Mouse (Mus musculus): Measurements from ENCODE around the gene Zscan12. TPM values are rescaled to one million over a fixed set of nuclear protein-coding genes. Genes with fewer than 3 reads are reported as not detected.

The Zscan12 gene
- total and polyA plus RNA-seq, 2 experiments = 1.0 to 6.0 TPM

- Histone ChIP-seq H3K79me2 (ENCODE audit: control insufficient read depth, insufficient read depth, low read length) (no peaks in the 10 kb centered on the region), H3K4me3 (ENCODE audit: insufficient read depth, low read depth, low read length) (no peak overlapping the region), H3K27me3 (ENCODE audit: control insufficient read depth, insufficient read depth, low read length) (no peaks in the 10 kb centered on the region), H3K36me3 (ENCODE audit: control insufficient read depth, insufficient read depth, low read length) (no peaks in the 10 kb centered on the region), H3K9ac (ENCODE audit: low read depth, low read length) (no peak overlapping the region), H3K4me1 (ENCODE audit: control insufficient read depth, insufficient read depth, low read length) (no peaks in the 10 kb centered on the region), H3K27ac (replicated peaks; ENCODE audit: insufficient read depth, low read depth, low read length) (no peak overlapping the region)
- DNase-seq (ENCODE audit: extremely low read depth, low read depth, low spot score) = no peak
- WGBS = 60% methylated on average over 15 of the region's 15 CpGs
- TF ChIP-seq CTCF (IDR thresholded peaks at IDR 0.05; ENCODE audit: low read depth, low read length) = no peak
- TF ChIP-seq POLR2A (IDR thresholded peaks at IDR 0.05; ENCODE audit: extremely low read depth, insufficient read depth, low read length) = no peak
These were observed 51.9 kb downstream of the Zscan12 start for GRCm38 (mm10) chr13:21414231-21415212.

- no peak for DNase-seq (ENCODE audit: extremely low read depth, low read depth, low spot score)
- no peak for TF ChIP-seq POLR2A (IDR thresholded peaks at IDR 0.05; ENCODE audit: extremely low read depth, insufficient read depth, low read length)
- no peak for TF ChIP-seq CTCF (IDR thresholded peaks at IDR 0.05; ENCODE audit: low read depth, low read length)
- H3K27me3 ChIP-seq (ENCODE audit: control insufficient read depth, insufficient read depth, low read length) = no peaks in the 10 kb centered on the region
- 60% methylated on average over 4 of the region's 4 CpGs for WGBS
- H3K4me1 ChIP-seq (ENCODE audit: control insufficient read depth, insufficient read depth, low read length) = no peaks in the 10 kb centered on the region
- no peak overlapping the region for H3K9ac ChIP-seq (ENCODE audit: low read depth, low read length)
- H3K27ac ChIP-seq (replicated peaks; ENCODE audit: insufficient read depth, low read depth, low read length) = no peak overlapping the region
- H3K79me2 ChIP-seq (ENCODE audit: control insufficient read depth, insufficient read depth, low read length) = no peaks in the 10 kb centered on the region
- no peaks in the 10 kb centered on the region for H3K36me3 ChIP-seq (ENCODE audit: control insufficient read depth, insufficient read depth, low read length)
- no peak overlapping the region for H3K4me3 ChIP-seq (ENCODE audit: insufficient read depth, low read depth, low read length)
These were observed 52.6 kb downstream of the Zscan12 start for GRCm38 (mm10) chr13:21415266-21415665.

GRCm38 (mm10) chr13:21415750-21416149 lies 53.1 kb downstream of the Zscan12 start:
- H3K9ac ChIP-seq (ENCODE audit: low read depth, low read length) = no peak overlapping the region
- no peak for DNase-seq (ENCODE audit: extremely low read depth, low read depth, low spot score)
- WGBS = 96% methylated on average over 2 of the region's 2 CpGs
- no peaks in the 10 kb centered on the region for H3K36me3 ChIP-seq (ENCODE audit: control insufficient read depth, insufficient read depth, low read length)
- no peak overlapping the region for H3K4me3 ChIP-seq (ENCODE audit: insufficient read depth, low read depth, low read length)
- H3K27me3 ChIP-seq (ENCODE audit: control insufficient read depth, insufficient read depth, low read length) = no peaks in the 10 kb centered on the region
- H3K4me1 ChIP-seq (ENCODE audit: control insufficient read depth, insufficient read depth, low read length) = no peaks in the 10 kb centered on the region
- TF ChIP-seq CTCF (IDR thresholded peaks at IDR 0.05; ENCODE audit: low read depth, low read length) = no peak
- no peak for TF ChIP-seq POLR2A (IDR thresholded peaks at IDR 0.05; ENCODE audit: extremely low read depth, insufficient read depth, low read length)
- H3K79me2 ChIP-seq (ENCODE audit: control insufficient read depth, insufficient read depth, low read length) = no peaks in the 10 kb centered on the region
- no peak overlapping the region for H3K27ac ChIP-seq (replicated peaks; ENCODE audit: insufficient read depth, low read depth, low read length)

GRCm38 (mm10) chr13:21417298-21418010 lies 54.8 kb downstream of the Zscan12 start:
- no peaks in the 10 kb centered on the region for H3K36me3 ChIP-seq (ENCODE audit: control insufficient read depth, insufficient read depth, low read length)
- H3K4me3 ChIP-seq (ENCODE audit: insufficient read depth, low read depth, low read length) = no peak overlapping the region
- no peak for DNase-seq (ENCODE audit: extremely low read depth, low read depth, low spot score)
- H3K27me3 ChIP-seq (ENCODE audit: control insufficient read depth, insufficient read depth, low read length) = no peaks in the 10 kb centered on the region
- no peak overlapping the region for H3K27ac ChIP-seq (replicated peaks; ENCODE audit: insufficient read depth, low read depth, low read length)
- no peak overlapping the region for H3K9ac ChIP-seq (ENCODE audit: low read depth, low read length)
- WGBS = 89% methylated on average over 6 of the region's 6 CpGs
- no peaks in the 10 kb centered on the region for H3K79me2 ChIP-seq (ENCODE audit: control insufficient read depth, insufficient read depth, low read length)
- no peaks in the 10 kb centered on the region for H3K4me1 ChIP-seq (ENCODE audit: control insufficient read depth, insufficient read depth, low read length)
- TF ChIP-seq POLR2A (IDR thresholded peaks at IDR 0.05; ENCODE audit: extremely low read depth, insufficient read depth, low read length) (no peak), CTCF (IDR thresholded peaks at IDR 0.05; ENCODE audit: low read depth, low read length) (no peak)

DNA sequence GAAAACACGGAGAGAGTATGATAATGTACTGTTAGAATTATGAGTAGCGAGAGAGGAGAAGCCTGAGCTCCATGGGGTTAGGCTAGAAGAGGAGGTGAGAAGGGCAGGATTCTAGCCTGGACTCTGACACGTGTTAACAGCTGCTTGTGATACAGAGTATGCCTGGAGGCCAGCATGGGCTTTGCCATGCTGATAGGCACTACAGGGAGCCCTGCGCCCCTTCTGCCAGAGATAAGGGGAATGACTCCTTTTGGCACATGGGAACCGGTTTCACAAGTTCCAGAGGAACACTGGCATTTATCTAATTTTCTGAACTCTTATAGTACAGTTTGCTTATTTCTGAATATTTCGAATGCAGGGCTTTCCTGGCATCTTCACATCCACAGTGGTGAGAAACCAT lies 56.2 kb downstream of the Zscan12 start:
- H3K36me3 ChIP-seq (ENCODE audit: control insufficient read depth, insufficient read depth, low read length) = no peaks in the 10 kb centered on the region
- no peaks in the 10 kb centered on the region for H3K79me2 ChIP-seq (ENCODE audit: control insufficient read depth, insufficient read depth, low read length)
- 76% methylated on average over 6 of the region's 6 CpGs for whole genome bisulfite sequencing
- DNase-seq (ENCODE audit: extremely low read depth, low read depth, low spot score) = no peak
- no peaks in the 10 kb centered on the region for H3K27me3 ChIP-seq (ENCODE audit: control insufficient read depth, insufficient read depth, low read length)
- no peak for TF ChIP-seq POLR2A (IDR thresholded peaks at IDR 0.05; ENCODE audit: extremely low read depth, insufficient read depth, low read length)
- no peak for TF ChIP-seq CTCF (IDR thresholded peaks at IDR 0.05; ENCODE audit: low read depth, low read length)
- no peak overlapping the region for H3K9ac ChIP-seq (ENCODE audit: low read depth, low read length)
- no peak overlapping the region for H3K27ac ChIP-seq (replicated peaks; ENCODE audit: insufficient read depth, low read depth, low read length)
- H3K4me1 ChIP-seq (ENCODE audit: control insufficient read depth, insufficient read depth, low read length) = no peaks in the 10 kb centered on the region
- no peak overlapping the region for H3K4me3 ChIP-seq (ENCODE audit: insufficient read depth, low read depth, low read length)

Other genes with a start within 250 kb of the Zscan12 start
- gene Olfr263, start 233.2 kb upstream of the Zscan12 start, total RNA-seq (2014; rRNA removed) = not detected in 2 replicates
- not detected in 2 replicates for gene Olfr263, start 233.2 kb upstream of the Zscan12 start, polyA plus RNA-seq (2012; rRNA removed)
- not detected in 2 replicates for gene Olfr1368, start 217.0 kb upstream of the Zscan12 start, total RNA-seq (2014; rRNA removed)
- gene Olfr1368, start 217.0 kb upstream of the Zscan12 start, polyA plus RNA-seq (2012; rRNA removed) = not detected in 2 replicates
- gene Trim27, start 183.4 kb upstream of the Zscan12 start, total RNA-seq (2014; rRNA removed) = 9.4 and 16.4 TPM in 2 replicates
- gene Trim27, start 183.4 kb upstream of the Zscan12 start, polyA plus RNA-seq (2012; rRNA removed) = 33.9 and 39.5 TPM in 2 replicates
- not detected in 2 replicates for gene Gpx5, start 70.1 kb upstream of the Zscan12 start, total RNA-seq (2014; rRNA removed)
- not detected in 2 replicates for gene Gpx5, start 70.1 kb upstream of the Zscan12 start, polyA plus RNA-seq (2012; rRNA removed)
- 0.27 and 1.0 TPM in 2 replicates for gene Gpx6, start 50.7 kb upstream of the Zscan12 start, total RNA-seq (2014; rRNA removed)
- 0.55 and 0.70 TPM in 2 replicates for gene Gpx6, start 50.7 kb upstream of the Zscan12 start, polyA plus RNA-seq (2012; rRNA removed)
- not detected in 2 replicates for gene Olfr1367, start 15.9 kb upstream of the Zscan12 start, total RNA-seq (2014; rRNA removed)
- gene Olfr1367, start 15.9 kb upstream of the Zscan12 start, polyA plus RNA-seq (2012; rRNA removed) = not detected in 2 replicates
- 31.6 and 33.1 TPM in 2 replicates for gene Zkscan3, start 39.9 kb downstream of the Zscan12 start, total RNA-seq (2014; rRNA removed)
- 10.9 and 14.5 TPM in 2 replicates for gene Zkscan3, start 39.9 kb downstream of the Zscan12 start, polyA plus RNA-seq (2012; rRNA removed)
- gene Pgbd1, start 78.2 kb downstream of the Zscan12 start, total RNA-seq (2014; rRNA removed) = 0.60 and 0.83 TPM in 2 replicates
- gene Pgbd1, start 78.2 kb downstream of the Zscan12 start, polyA plus RNA-seq (2012; rRNA removed) = 0.20 and 0.26 TPM in 2 replicates
- gene Zscan26, start 90.9 kb downstream of the Zscan12 start, total RNA-seq (2014; rRNA removed) = 30.8 and 33.4 TPM in 2 replicates
- 7.5 and 12.1 TPM in 2 replicates for gene Zscan26, start 90.9 kb downstream of the Zscan12 start, polyA plus RNA-seq (2012; rRNA removed)
- gene Nkapl, start 105.7 kb downstream of the Zscan12 start, total RNA-seq (2014; rRNA removed) = 0.27 and 0.55 TPM in 2 replicates
- gene Nkapl, start 105.7 kb downstream of the Zscan12 start, polyA plus RNA-seq (2012; rRNA removed) = 0.13 and 0.29 TPM in 2 replicates
- 0.47 and 1.0 TPM in 2 replicates for gene Zkscan4, start 116.1 kb downstream of the Zscan12 start, total RNA-seq (2014; rRNA removed)
- 0.09 and 0.29 TPM in 2 replicates for gene Zkscan4, start 116.1 kb downstream of the Zscan12 start, polyA plus RNA-seq (2012; rRNA removed)
- gene Gm10065, start 116.6 kb downstream of the Zscan12 start, total RNA-seq (2014; rRNA removed) = not detected in 2 replicates
- not detected in 2 replicates for gene Gm10065, start 116.6 kb downstream of the Zscan12 start, polyA plus RNA-seq (2012; rRNA removed)
- 0.27 and 0.28 TPM in 2 replicates for gene AK157302, start 132.4 kb downstream of the Zscan12 start, total RNA-seq (2014; rRNA removed)
- gene AK157302, start 132.4 kb downstream of the Zscan12 start, polyA plus RNA-seq (2012; rRNA removed) = 0.11 TPM in 1 of 2 replicates, not detected in the other
- 20.5 and 23.4 TPM in 2 replicates for gene Gm11273, start 138.6 kb downstream of the Zscan12 start, total RNA-seq (2014; rRNA removed)
- gene Gm11273, start 138.6 kb downstream of the Zscan12 start, polyA plus RNA-seq (2012; rRNA removed) = 26.0 and 26.2 TPM in 2 replicates
- 4.7 and 5.3 TPM in 2 replicates for gene Zkscan8, start 168.3 kb downstream of the Zscan12 start, total RNA-seq (2014; rRNA removed)
- 1.5 and 1.7 TPM in 2 replicates for gene Zkscan8, start 168.3 kb downstream of the Zscan12 start, polyA plus RNA-seq (2012; rRNA removed)
- gene Olfr1366, start 180.0 kb downstream of the Zscan12 start, total RNA-seq (2014; rRNA removed) = not detected in 2 replicates
- not detected in 2 replicates for gene Olfr1366, start 180.0 kb downstream of the Zscan12 start, polyA plus RNA-seq (2012; rRNA removed)
- gene Olfr1535, start 197.1 kb downstream of the Zscan12 start, total RNA-seq (2014; rRNA removed) = not detected in 2 replicates
- gene Olfr1535, start 197.1 kb downstream of the Zscan12 start, polyA plus RNA-seq (2012; rRNA removed) = not detected in 2 replicates
- gene Olfr1364, start 218.9 kb downstream of the Zscan12 start, total RNA-seq (2014; rRNA removed) = not detected in 2 replicates
- not detected in 2 replicates for gene Olfr1364, start 218.9 kb downstream of the Zscan12 start, polyA plus RNA-seq (2012; rRNA removed)

Measured in liver, adult 2 months (tissue).